Mouse (Mus musculus) heart, postnatal 14 days (tissue): ENCODE results near the gene Phyhd1. TPM values are rescaled to one million over a fixed set of nuclear protein-coding genes. Genes with fewer than 3 reads are reported as not detected.
A peak's percentile ranks its signal among the peaks of the same experiment; 100 is the strongest.

Source experiments
- DNase-seq, 2 experiments: peaks; one replicate each; pipeline ENCODE4 v3.0.0; 2021 to 2022
- intact Hi-C: fragments of 180-260 bp; cut with DNase I; formaldehyde crosslinking; loops from one replicate; pipeline ENCODE4 v1.15.1; 2025
- total RNA-seq, 2 experiments: library from RNA; stranded (reverse); gene quantifications; 2 replicates each; pipeline ENCODE4 v1.2.3; 2021

Phyhd1 gene
- total RNA-seq, 2 experiments from 2014 or later, result 50.1 to 66.9 TPM

DNA sequence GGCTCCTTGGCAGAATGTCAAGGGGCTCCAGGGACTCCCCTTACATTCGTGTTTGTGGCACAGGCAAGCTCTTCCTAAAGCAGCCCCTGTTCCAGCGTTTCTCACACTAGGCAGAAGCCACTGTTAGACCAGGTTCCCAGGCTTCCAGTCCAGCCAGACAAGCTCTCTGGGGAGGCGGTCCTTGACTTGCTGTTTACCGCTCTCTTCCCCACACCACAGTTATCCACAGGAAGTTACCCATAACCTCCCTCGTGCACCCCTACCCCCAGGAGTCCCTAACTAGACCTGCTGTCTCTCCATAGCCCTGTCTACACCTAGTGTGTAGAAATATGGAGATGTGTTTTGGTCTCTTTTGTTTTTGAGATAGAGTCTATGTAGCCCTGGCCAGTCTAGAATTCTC, 12.2 kb upstream of the Phyhd1 start:
- intact Hi-C loops, result no loop called here
- no peak for DNase-seq

DNA sequence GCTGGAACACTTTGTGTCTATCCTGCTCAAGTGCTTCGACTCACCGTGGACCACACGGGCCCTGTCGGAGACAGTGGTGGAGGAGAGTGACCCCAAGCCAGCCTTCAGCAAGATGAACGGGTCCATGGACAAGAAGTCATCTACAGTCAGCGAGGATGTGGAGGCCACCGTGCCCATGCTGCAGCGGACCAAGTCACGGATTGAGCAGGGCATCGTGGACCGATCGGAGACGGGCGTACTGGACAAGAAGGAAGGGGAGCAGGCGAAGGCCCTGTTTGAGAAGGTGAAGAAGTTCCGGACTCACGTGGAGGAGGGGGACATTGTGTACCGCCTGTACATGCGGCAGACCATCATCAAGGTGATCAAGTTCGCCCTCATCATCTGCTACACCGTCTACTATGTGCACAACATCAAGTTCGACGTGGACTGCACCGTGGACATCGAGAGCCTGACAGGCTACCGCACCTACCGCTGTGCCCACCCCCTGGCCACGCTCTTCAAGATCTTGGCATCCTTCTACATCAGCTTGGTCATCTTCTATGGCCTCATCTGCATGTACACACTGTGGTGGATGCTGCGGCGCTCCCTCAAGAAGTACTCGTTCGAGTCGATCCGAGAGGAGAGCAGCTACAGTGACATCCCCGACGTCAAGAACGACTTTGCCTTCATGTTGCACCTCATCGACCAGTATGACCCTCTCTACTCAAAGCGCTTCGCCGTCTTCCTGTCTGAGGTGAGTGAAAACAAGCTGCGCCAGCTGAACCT, 10.2 kb upstream of the Phyhd1 start:
- no peak for DNase-seq
- intact Hi-C loops, result no loop called here

DNA sequence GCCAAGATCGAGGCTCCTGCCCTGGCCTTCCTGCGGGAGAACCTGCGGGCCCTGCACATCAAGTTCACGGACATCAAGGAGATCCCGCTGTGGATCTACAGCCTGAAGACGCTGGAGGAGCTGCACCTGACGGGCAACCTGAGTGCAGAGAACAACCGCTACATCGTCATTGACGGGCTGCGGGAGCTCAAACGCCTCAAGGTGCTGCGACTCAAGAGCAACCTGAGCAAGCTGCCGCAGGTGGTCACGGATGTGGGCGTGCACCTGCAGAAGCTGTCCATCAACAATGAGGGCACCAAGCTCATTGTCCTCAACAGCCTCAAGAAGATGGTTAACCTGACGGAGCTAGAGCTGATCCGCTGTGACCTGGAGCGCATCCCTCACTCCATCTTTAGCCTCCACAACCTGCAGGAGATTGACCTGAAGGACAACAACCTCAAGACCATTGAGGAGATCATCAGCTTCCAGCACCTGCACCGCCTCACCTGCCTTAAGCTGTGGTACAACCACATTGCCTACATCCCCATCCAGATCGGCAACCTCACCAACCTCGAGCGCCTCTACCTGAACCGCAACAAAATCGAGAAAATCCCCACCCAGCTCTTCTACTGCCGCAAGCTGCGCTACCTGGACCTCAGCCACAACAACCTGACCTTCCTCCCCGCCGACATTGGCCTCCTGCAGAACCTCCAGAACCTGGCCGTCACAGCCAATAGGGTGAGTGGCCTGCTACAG, 9.2 kb upstream of the Phyhd1 start:
- intact Hi-C loops, result no loop called here
- no peak for DNase-seq

DNA sequence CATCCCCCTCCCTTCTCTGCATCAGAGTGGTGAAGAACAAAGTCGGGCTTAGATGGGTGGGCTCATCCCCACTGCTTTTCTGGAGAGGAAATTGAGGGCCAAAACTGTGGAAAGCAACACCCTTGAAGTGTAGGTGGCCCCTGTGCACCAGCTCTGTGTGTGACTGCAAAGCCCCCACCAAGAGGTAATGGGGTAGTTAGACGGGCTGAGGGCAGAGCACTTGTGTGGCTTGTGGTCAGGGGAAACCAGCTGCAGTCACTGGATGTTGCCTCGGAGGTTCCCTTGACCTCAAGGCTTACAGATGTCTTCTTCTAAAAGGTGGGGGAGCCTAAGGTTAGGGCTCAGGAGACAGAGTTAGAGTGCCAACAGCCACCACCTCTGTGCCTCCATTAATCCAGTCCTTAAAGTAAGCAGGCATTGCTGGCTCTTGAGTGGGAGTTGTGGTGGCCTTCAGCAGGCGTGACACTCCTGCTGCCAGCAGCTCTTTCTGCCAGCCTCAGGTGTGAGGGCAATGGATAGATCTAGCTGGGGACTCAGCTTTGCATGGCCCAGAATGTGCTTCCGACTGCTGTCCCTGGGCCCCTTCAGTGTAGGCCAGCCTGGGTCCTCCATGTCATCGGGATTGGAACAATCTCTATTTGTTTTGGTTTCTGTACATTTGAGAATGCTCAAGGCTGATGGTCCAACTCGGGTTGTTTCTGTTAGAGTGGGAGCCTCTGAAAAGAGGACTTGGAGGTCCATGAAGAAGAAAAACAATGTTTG, 8.1 kb upstream of the Phyhd1 start:
- no peak for DNase-seq
- intact Hi-C loops, result loop anchor here (1.0 kb wide), 1 partner anchor 16 kb away; no protein-coding TSS in a partner anchor

DNA sequence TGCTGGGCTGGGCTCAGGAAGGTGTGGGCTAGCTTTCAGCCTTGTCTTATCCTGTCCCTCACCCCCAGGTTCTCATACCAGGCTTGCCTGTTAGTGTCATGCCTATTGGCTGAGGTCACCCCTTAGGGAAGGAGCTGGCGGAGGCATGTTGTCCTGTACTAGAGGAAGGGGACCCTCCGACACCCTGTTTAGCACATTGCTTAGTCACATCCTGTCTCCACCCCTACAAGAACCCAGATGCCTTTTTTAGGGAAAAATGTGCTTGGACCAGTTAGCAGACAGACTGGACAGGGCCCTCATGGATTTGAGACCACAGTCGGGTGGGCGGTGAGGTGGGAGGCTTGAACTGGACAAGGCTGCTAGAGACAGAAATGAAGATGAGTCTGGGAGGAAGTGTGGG, 7.4 kb upstream of the Phyhd1 start:
- peak; percentile 75 to 76 for DNase-seq
- intact Hi-C loops, result loop anchor here (1.0 kb wide), 1 partner anchor 16 kb away; no protein-coding TSS in a partner anchor

DNA sequence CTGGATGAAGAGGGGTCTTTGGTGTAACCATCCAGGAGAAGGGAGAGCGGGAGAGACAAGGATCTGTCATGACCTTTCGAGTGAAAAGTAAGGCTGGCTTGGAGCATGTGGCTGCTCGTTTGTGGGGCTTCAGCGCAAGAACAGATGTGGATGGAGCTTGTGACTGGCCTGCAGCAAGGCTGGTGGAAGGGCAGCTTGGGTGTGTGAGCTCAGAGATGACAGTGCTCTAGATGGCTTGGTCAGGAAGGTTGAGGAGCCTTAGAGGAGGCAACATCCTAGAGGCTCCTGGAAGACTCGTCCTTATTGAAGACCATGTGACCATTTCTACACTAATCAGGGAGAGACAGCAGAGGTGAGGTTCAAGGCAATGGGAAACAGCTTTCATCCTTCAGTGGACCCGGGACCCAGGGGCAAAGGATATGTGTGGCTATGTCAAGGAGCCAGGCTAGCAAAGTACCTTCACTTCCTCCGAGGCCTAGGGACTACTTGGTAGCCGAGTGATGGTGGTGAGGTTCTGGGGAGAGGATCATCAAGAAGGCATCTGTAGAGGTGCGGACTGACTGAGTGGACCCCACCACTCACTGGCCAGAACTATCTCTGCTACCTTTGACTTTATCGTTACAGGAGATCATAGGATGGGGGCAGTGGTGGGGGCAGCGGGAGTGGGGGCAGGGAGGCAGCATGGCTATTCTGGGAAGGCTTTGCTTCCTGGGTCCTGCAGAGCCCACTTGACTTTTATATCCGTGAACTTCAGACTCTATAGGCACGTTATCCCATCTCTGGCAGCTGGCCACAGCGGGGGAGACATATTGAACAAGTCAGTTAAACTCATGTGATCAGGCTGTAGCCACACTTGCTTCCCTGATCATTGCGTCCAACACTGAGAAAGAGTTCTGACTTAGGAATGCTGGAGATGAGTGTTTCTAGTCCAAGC, 6.6 kb upstream of the Phyhd1 start:
- no peak for DNase-seq
- intact Hi-C loops, result no loop called here

DNA sequence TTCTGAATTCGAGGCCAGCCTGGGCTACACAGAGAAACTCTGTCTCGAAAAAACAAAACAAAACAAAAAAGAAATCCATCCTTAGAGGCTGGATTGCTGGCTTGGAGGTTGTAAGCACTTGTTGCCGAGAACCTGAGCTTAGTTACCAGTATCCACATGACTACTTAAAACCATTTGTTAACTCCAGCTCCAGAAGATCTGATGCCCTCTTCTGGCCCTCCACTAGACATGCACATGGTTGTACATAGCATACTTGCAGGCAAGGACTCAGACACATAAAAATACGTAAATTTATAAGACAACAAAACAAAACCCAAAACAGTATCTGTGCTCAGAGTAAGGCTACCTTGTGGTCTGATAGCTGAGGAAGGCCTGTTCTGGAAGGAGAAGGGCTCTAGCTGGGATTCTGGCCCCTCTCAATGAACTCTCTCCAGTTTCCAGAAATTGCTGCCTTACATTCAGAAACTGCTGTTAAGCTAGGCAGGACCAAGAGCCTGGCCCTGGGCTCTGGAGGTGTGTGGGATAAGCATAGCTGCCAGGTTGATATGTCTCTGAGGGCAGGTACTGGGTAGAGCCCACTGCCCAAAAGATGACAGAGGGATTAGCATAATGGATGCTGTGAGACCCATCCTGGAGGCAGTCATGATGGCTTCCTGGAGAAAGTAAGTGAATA, 4.8 kb upstream of the Phyhd1 start:
- no peak for DNase-seq

DNA sequence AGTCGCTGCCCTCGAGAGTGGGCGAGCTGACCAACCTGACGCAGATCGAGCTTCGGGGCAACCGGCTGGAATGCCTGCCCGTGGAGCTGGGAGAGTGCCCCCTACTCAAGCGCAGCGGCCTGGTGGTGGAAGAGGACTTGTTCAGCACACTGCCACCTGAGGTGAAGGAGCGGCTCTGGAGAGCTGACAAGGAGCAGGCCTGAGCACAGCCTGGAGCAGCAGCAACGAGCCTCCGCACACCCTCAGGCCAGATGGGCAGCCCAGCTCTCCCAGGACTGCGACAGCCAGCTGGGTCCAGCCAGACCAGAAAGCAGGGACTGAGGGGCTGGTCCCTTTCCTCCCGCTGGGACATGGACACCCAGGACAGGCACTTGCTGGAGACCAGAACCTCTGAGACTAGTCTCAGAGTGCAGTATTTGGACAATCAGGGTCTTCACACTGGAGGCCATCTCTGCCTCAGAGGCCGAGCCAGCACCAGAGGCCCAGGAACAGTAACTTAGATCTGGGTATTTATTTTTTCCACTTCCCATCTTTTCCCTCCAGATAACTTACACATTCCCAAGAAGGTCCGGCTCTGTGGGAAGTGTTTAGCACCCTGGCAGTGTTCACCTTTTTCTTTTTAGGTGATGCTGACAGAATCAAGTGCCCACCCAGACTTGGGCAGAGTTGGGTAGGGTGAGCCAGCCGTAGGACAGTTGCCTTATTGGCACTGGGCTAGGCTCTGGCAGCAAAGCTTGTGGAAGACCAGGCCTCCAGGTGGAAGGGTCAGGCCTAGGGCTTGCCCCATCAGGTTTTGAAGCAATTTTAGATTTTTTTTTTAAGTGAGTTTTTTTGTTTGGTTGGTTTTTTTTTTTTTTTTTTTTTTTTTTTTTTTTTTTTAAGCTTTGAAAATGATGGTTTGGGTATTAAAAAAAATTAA, 3.8 kb upstream of the Phyhd1 start:
- DNase-seq, result peak in 1 of 2 experiments; percentile 18

More for the DNA sequence above, 4.8 kb upstream of the Phyhd1 start:
- intact Hi-C loops, result no loop called here

DNA sequence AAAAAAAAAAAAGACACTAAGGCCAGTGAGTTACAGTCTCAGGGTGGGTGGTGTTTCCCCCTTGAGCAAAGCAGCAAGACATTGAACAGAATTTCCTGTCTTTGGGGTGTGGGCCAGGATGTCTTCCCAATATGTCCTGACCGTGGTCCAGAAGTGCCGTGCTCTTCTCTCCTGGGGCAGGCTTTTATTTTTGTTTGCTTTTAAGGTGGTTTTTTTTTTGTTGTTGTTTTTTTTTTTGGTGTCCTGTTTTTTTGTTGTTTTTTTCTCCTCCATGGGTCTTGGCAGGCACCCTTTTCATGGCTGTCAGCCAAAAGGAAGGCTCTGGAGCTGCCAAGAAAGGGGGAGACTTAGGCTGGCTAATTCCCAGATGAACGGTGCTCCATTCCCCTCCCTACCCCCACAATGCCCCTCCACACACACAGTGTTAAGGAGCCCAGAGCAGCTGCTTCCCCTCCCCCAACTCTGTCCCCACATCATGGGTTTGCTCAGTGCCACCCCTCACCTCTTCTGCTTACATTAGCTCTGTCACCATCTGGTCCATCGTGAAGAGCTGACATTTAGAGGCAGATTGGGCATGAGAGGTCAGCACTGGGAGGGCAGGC, 3.1 kb upstream of the Phyhd1 start:
- DNase-seq, result peak; percentile 72 to 76
- intact Hi-C loops, result no loop called here

More for the DNA sequence above, 3.8 kb upstream of the Phyhd1 start:
- intact Hi-C loops, result no loop called here

DNA sequence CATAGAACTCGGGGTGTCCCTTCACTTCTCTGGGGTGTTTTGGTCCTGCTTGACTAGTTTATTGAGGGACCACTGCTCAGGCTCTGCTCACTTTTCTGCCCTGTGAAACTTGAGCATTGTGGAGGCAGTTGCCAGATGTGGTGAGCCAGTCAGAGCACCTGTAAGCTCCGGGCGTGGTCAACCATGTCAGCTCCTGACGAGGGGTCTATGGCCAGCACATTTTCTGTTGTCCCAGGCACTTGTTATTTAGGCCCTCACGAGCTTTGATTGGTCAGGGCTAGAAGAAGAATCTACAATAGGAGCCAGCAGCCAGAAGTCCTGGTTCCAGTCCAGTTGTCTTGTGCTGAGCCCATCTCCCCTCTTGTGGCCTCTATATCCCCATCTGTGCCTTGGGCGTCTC, 2.2 kb upstream of the Phyhd1 start:
- peak in 1 of 2 experiments; percentile 7 for DNase-seq
- intact Hi-C loops, result no loop called here

DNA sequence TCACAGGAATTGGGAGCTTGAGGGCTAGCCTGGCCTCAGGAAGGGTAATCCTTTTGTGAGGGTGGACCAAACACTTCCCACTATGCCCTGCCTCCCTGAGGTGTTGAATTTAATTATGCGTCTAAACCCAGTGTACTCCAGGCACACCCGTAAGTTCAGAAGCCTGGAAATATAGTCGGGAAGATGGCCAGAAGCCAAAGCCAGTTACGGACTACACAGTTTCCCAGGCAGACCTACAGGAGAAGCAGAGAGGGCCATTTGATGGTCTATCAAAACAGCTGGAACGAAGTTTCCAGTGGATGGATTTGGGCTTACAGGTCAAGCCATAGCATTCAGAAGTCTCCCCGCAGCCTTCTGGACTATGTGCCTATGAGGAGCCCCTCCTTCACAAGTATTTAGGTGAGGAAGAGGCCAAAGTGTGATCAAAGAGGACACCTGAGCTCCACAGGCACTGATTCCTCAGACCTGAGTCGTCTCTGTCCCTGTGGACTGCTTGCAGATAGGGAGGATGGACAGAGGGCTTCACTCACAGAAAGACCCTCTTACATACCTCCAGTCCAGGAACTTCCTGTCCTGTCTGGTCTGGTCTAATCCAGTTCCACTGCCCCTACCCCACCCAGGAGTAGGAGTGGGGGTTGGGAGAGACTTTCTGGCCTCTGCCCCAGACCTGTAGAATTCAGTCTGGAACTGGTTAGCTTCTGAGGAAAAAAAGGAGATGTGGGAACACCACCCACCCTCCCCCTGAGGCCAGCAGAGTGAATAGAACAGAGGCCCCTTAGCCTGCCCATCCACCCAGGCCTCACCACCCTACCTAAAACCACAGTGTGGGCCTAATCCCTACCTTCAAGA, 1.1 kb upstream of the Phyhd1 start:
- DNase-seq, result peak in 1 of 2 experiments; percentile 32
- intact Hi-C loops, result no loop called here

DNA sequence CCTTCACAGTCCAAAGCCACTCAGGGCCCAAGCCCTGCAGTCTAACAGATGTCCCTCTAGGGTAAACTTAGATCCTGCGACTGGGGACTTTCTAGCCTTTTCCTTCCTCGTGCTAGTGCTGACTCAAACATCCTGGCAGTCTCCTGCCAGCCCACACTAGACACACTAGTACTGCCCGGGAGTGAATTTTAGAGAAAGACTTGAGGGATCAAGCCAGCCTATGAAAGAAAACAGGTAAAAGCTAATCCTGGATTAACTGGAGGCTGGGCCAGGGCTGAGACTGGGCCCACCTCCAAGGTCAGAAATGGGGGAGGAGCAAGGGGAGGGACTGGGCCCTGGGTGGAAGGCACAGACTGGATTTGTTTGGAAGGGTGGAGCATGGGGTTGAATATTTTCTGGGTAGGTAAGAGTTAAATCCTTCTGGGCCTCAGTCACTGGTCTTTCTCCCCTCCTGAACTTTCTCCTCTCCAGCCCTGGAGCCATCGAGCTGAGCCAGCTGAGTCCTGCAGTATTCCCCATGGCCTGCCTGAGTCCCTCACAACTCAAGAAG, 464 bp downstream of the Phyhd1 start:
- intact Hi-C loops, result loop anchor here (1.0 kb wide), 1 partner anchor 28 kb away; no protein-coding TSS in a partner anchor
- peak; percentile 82 to 88 for DNase-seq

DNA sequence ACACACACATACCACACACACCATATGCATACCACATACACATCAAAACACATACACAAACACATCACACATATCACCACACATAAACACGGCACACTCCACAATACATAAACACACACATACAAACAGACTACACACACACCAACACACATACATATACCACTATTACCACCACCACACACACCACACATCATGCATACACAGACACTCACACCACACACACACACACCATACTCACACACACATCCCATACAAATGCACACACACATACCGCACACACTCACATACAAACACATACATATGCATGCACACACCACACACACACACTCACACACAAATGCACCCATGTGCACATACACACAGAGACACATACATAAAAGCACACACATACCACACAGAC, 1.5 kb downstream of the Phyhd1 start:
- no peak for DNase-seq
- intact Hi-C loops, result no loop called here

DNA sequence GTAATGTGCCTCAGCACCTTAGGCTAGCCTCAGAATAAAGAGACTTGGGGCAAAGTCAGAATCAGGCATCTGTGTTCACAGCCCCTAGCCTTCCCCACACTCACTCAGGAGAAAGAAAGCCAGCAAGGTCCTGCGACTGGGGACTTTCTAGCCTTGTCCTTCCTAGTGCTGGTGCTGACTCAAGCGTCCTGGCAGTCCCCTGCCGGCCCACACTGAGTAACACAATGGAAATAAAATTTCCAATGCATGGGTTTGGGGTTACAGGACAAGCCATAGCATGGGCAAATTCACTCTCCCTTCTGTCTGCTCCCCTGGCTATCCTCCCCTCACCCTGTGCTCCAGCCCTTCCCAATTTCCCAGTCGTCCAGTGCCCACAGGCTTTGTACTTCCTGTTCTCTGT, 2.4 kb downstream of the Phyhd1 start:
- intact Hi-C loops, result loop anchor here (2.0 kb wide), 1 partner anchor 94 kb away; no protein-coding TSS in a partner anchor
- peak in 1 of 2 experiments; percentile 11 for DNase-seq

DNA sequence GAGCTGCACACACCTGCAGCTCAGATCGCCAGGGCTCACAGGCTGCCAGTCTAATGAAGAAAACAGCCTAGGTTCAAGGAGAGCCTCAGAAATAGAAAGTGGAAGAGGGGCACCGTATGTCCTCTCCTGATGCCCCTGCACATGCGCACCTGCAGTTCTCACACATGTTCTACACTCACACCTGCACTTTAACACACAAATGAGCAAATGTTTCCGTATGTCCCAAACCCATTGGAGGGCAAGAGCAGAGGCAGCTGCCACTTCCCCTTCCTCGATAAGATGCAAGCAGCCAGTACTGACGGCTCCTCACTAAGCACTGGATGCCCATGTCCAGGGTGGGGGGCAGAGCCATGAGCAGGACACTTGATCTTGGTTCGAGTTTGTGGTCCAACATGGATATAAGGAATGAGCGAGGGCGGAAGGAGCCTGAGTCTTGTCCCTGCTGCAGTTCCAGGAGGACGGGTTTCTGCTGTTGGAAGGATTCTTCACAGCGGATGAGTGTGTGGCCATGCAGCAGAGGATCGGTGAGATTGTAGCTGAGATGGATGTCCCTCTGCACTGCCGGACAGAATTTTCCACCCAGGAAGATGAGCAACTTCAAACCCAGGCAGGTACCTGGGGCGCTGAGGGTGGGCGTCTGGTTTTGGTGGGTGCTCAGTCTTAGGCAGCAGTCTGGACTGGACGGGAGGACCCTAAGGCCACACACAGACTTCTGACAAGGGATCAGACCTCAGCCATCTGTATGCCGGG, 3.4 kb downstream of the Phyhd1 start:
- intact Hi-C loops, result loop anchor here (2.0 kb wide), 1 partner anchor 95 kb away; no protein-coding TSS in a partner anchor

DNA sequence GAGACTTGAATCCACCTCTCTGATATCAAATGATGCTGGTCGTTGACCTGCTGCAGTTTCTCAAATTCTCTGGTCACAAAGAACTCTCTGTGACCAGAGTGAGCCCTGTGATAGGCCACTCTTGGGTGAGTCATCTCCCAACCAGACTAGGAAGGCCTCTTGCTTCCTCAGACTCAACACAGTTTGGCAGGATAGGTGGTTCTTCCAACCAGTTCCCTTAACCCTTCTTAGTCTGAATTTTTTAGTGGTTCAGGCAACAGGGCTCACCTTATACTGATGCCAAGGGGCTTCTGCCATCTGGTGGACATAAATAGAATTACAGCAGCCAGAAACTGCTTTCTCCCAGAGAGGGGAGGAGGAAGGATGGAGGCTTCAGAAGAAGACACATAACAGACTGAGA, 4.1 kb downstream of the Phyhd1 start:
- intact Hi-C loops, result loop anchor here (1.0 to 2.0 kb wide), 3 partner anchors 33 to 141 kb away; partner anchors contain the start of genes Kyat1 and Lrrc8a
- DNase-seq, result peak; percentile 69 to 80

More for the DNA sequence above, 3.4 kb downstream of the Phyhd1 start:
- peak in 1 of 2 experiments; percentile 6 for DNase-seq
